Mouse (Mus musculus): ENCODE results near the gene Adh5. TPM values are rescaled to one million over a fixed set of nuclear protein-coding genes. Genes with fewer than 3 reads are reported as not detected.

The Adh5 gene
- total RNA-seq (2015): 114 and 130 TPM in 2 replicates
- total RNA-seq (2017): 125 and 126 TPM in 2 replicates

DNA sequence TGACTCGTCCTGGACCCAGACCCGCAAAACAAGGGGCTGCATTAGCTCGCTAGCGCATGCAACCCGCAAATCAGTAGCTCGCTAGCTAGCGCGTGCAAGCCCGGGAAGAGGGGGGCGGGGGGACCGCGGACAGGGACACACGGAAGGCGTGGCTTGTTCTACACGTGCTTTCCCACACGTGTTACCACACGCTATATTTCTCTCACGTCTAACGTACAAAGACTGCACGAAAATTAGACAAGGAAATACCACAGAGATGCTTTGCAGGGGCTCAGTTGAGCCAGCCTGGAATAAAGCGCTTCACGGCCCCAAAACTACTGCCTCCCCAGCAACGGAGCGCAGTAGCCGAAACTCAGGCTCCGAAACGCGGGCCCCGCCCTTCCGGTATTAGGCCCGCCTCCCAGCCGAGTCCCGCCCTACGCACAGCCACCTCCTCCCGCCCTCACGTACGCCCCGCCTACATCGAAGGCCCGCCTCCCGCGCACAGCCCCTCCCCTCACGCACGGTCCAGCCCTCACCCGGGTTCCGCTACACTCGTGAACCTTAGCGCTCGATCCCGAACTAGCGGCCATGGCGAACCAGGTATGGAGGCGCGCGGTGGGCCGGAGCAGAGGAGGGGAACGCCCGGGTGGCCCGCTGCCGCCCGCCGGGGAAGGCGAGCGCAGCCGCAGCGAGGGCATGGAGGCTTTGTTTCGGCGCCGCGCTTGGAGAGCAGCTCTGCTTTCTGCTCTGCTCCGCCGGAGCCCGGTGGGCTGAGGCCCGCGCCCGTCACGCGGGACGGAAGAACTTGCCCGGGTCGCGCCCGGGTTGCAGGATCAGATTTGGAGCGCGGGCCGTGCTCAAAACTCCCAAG is at the start of gene Adh5:
TSS of gene Adh5 (plus strand) at position 482 of the 853 bp plus-strand sequence.
- ATAC-seq (replicated peaks; ENCODE audit: poor library complexity): peak; percentile 92

DNA sequence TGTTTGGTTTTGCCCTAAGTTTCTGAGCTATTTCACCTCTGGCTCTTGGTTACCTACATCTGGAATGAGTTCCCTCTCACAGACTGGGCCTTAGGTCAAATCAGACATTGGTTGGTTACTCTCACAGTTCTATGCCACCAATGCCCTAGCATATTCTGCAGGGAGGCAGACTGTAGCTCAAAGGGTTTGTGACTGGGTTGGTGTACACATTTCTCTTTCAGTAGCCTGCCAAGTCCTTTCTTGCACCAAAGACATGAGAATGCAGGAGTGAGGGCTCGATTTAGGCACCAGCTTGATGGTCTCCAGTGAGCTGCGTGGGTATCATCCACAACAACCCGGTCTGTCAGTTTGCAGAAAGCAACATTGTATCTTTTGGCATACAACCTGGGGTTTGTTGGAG is 38.0 kb upstream of the Adh5 start:
- no peak for ATAC-seq (replicated peaks; ENCODE audit: poor library complexity)

DNA sequence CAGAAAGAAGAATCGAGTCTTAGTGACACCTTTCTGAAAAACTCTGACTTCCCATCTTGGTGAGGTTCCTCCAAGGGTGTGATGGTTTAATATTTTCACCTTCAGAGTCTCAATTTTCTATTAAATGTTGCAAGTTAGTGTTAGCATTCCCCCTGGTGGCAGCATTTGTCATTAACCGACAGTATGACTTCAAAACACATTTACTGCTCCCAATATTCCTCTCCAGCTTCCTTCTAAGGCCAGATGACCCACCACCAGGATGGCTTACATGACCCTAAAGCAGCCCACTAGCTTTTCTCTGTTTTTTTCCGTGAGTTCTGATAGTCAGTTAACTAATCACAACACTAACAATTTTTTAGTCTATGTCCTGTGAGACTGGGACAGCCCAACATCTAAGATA is 37.6 kb upstream of the Adh5 start:
- ATAC-seq (replicated peaks; ENCODE audit: poor library complexity): peak; percentile 57

DNA sequence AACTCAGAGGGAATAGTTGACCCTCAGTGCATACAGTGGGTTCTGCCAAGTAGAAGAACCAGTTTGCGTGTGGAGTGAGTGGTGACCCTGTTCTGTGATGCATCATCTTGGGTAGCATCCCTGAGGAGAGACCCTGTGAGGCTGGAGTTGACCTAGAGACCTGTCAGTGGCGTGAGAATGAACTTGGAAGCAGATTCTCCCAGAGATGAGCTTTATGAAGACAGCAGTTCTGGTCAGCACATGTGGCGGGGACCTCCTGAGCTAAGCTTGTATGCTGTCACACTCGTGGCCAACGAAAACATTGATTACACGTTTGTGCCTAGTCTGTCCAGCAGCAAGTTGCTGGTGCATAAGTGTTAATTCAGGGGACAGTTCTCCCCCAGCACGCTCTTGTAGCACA is 37.1 kb upstream of the Adh5 start:
- ATAC-seq (replicated peaks; ENCODE audit: poor library complexity): no peak

DNA sequence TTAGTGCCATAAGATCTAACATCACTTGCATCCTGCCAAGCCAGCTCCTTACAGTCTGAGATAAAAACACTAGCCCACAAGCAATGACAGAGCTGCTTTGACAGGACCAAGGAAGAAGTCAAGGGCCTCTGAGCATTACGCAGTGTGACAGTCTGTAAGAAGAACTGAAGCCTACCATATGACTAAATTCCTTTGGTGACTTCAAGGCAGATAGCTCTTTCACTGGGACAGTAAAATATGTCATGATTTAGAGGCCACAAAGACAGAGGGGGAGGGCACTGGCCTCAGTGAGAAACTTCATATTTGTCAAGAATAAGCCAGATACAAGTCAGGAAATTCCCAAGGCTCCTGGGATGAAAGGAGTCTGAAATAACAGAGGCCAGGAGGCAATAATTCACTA is 35.0 kb upstream of the Adh5 start:
- ATAC-seq (replicated peaks; ENCODE audit: poor library complexity): no peak

DNA sequence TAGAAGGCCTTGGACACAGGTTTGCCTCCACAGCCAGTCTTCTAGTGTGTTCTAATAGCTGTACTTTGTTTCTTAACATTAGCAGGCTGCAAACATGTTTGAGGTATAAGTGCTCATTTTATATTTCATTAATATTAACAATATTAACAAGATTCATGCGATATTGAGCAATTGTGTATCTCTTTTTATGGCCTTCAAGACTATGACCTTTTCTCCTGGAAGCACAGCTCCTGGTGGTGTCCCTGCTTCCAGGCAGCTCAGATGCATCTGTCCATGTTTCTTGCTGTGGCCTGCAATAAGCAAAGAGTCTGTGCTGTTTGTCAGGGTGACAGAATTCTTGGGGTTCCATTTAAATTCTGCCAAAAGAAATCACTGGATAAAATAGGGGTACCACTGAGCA is 33.3 kb upstream of the Adh5 start:
- no peak for ATAC-seq (replicated peaks; ENCODE audit: poor library complexity)

DNA sequence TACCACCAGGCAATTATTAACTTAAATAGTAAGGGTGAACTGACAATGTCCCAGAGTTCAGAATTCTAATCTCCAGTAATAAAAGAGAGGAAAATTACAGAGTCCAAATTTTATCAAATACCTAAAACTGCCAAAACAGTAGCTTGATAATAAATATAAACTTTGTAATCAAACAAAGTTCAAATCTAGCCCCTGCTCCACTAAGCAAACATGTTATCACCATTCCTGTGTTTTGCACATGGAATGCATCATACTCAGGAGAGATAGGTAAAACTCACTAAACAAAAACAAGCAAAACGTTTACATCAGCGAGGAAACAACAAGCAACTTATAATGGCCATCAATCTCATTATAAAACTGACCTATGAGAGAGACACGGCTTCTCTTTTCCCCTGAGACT is 32.7 kb upstream of the Adh5 start:
- ATAC-seq (replicated peaks; ENCODE audit: poor library complexity): no peak

DNA sequence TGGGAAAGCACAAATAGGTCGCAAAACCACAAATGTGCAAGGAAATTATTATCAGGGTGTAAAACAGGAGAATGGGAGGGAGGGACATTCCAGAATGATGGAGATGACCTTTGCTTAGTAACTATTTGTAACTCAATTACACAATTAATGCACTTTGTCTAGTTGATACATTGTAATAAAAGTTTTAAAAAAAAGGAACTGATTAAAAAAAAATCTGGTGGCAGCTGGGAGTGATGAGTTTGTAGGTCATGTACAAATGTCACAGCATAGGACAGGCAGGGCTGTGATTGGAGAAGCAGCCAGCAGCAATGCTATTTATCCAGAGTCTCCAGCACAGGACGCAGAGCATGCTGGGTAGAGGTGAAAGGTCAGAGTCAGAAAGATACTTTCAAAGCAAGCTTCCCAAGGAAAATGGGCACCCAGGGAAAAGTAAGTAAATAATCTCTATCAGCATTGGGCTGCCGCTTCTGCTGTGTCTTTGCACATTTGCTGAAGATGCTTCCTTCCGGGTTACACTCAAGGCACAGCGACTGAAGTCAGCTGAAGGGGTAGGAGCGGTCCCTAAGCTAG is 27.7 kb upstream of the Adh5 start, which contains the start of gene Adh4:
TSS of gene Adh4 (plus strand) at position 346 of the 570 bp plus-strand sequence.
- no peak for ATAC-seq (replicated peaks; ENCODE audit: poor library complexity)

DNA sequence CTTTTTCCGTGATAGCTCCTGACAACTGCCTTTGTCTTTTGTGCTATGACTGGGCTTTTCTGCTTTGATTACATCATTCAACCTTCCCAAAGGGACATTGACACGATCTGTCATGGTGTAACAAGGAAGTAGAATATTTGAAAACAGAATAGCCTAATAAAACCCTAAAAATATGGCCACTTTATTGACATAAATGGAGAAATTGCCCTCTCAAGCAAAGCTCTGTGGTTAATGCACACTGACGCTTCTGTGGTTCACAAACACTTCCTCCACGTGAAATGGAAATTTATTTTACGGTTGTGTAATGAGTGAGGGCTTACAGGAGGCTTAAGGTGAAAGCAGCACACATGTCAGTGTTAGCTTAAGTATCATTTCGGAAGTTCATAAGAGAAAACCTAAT is 23.5 kb upstream of the Adh5 start:
- peak; percentile 98 for ATAC-seq (replicated peaks; ENCODE audit: poor library complexity)

DNA sequence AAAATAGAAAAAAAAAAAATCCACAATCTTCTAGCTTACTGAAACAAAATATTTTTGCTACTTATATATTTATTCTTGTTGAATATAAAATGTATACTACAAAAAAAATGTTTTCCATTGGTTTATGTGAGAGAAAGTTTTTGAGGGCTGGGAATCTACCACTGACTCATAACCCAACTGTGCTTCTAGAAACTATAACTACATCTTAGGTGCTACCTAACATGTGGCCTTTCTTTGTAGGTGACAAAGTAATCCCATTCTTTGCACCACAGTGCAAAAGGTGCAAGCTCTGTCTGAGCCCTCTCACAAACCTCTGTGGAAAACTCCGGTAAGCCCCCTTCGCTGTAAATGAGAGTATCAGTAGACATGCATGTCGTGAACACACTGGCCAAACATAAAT is 22.5 kb upstream of the Adh5 start:
- no peak for ATAC-seq (replicated peaks; ENCODE audit: poor library complexity)

DNA sequence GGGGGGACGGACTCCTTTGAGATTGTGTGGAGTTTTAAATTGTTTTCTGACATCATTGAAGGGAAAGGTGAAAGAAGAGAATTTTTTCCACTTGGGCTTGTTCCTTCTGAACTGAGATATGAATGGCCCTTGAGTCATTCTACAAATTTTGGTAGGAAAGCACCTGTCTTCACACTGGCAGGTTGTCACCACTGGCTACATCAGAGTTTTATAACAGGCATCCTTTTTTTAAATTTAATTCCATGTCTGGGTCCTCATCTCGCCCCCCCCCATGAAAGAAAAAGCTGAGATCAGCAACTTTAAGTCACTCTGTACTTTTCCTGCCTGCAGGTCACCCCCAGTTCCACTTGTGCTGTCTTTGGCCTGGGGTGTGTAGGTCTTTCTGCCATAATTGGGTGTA is 19.2 kb upstream of the Adh5 start:
- ATAC-seq (replicated peaks; ENCODE audit: poor library complexity): no peak

DNA sequence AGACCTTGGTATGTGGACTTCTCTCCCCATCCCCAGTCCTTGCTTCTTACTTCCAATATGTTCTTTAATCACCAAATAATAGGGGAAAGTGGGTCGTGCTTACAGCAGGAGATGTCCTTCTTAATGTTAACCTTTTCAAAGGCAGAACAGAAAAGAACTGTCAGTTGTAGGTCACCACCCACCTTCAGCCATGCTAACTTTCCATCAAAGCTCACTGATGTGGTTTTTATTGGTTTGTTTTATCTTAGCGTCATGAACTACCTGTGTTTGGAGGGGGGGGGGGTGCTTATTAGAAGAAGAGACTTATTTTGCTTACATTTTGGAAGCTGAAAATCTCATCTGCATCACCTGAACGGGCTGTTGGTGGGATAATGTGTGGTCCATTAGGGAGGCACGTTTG is 18.6 kb upstream of the Adh5 start:
- no peak for ATAC-seq (replicated peaks; ENCODE audit: poor library complexity)

DNA sequence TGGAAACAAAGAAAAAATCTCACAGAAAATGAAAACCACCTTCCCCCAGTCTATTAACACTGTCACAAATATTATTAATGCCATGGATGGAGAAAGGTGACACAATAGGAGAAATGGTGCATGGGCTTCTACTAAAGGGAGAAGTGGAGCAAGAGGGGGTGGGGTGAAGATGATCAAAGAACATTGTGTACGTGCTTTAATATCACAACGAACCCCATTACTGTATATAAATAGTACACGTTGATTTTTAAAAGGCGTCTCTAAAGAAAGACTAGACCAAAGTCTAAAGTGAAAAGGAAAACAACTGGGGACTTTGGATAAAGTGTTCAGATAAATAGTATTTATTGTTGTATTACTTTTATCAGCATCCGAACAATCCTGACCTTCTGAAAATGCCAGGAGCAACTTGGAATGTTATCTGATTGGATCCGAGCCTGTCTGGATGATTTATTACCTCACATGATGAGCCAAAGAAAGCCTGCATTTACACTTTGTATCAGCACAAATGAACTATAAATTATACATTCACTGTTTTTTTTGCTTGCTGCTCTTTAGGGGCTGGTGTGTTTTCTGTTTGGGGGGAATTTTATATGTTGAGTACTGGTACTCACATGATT is 12.4 kb upstream of the Adh5 start:
- no peak for ATAC-seq (replicated peaks; ENCODE audit: poor library complexity)

DNA sequence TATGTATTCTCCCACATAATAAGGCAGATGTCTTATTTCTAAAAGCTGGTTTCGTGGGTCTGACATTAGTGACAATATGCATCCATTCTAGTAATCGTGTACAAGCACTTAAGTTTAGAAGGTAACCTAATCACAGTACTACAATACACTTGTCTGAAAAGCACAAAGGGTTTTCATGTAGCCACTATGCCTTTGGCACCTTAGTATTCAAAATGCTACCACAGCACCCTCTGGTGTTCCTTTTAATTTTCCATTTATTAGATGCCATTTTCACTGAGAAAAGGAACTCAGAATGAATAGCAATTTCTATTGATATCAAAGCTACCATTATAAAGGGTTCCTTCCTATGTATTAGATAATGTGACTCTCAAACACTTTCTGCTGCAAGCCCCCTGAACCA is 11.1 kb upstream of the Adh5 start:
- ATAC-seq (replicated peaks; ENCODE audit: poor library complexity): peak; percentile 64; the same call in 1 of the 2 replicates

DNA sequence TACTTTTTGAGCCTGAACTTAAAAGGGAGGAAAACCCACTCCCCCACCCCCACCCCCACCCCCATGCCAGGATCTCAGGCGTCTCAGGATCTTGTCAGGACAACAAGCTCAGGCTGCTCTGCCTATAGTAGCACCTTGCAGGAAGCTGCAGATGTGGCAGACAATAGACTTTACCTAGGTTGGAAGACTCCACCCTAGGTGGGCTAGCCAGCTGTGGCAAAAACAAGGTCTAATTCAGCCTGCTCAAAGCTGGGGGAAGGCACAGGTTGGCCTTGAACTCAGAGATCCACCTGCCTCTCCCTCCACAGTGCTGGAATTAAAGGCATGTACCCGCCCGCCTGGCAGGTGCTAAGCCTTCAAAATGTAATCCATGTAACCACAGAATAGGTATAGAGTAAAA is 4.2 kb upstream of the Adh5 start:
- ATAC-seq (replicated peaks; ENCODE audit: poor library complexity): no peak

DNA sequence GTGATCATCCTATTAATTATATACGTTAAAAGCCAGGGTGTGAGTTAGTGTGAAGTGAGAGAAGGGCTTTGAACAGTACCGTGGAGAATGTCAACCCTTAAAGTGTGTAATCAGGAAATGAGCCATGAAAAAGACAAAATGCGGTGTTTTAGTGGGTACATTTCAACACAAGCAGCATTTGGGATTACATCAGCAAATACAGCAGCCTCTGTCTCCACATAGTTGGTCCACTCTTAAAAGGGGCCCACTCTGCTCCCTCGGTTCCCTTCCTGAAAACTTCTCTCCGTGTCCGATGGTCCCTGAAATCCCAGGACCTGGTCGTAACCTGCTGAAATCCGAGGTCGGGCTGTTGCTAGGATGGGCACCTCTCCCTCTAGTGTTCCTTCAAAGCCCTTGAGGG is 690 bp upstream of the Adh5 start:
- peak; percentile 47 for ATAC-seq (replicated peaks; ENCODE audit: poor library complexity)

DNA sequence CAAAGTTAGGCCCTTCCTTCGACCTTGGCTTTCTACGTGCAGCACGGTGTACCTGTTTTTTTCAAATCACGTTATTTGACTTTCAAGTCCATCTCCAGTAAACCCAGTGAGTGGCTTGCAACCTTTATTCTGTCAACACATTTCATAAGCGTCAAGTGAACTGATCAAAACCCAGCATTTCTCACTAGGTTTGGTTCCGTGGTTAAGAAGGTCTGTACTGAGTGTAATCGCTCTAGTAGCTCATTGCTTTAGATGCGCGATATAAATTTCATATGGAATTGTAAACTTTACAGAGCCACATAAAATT is 525 bp downstream of the Adh5 start:
- ATAC-seq (replicated peaks; ENCODE audit: poor library complexity): no peak

DNA sequence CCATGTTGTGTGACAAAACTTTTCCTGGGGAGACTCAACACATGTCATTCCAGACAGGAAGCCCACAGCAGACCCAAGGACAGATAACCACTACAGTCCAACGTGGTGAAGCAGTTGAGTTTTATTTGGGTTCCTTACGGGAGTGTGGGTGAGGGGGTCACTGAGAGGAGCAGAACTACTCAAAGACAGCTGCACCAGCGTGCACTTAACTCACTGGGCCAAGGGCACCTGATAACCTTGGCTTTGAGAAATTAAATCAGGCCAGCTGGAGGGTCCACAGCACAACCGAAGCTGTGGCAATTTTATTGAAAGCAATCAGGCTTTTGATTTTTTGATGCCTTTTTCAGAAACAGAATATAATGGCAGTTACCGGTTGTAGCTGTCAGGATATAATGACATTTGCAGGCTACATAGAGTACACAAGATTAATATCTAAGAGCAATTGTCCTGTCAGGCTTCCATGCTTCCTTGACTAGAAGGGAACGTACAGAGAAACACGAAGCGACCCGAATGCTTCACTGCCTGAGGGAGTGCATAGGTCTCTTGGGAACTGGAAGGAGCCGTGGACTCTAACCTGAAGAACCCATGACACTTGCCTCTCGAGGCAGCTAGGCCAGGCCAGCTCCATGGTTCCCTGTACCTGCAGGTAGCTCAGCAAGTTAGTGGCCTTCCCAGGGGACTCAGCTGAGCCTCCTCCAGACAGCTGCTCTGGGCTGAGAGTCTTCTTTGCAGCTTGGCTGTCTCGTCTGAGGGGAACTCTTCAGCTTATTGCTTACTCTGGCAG is 5.4 kb downstream of the Adh5 start:
- no peak for ATAC-seq (replicated peaks; ENCODE audit: poor library complexity)

DNA sequence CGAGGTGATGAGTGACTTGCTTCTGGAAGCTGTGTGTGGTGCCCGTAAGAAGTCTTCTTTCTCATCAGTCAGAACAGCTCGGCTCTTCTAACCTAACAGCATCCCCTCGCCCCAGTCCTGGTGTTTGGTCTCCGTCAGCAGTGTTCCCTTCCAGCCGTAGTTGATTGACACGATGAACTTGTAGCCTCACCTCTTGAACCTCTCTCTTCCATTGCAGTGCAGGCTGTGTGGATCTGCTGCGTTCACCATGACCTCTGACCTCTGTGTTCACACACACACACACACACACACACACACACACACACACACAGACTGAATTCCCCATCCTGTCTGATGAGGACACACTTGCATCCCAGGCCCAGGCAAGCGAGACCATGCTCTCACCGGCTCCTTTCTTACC is 9.3 kb downstream of the Adh5 start:
- no peak for ATAC-seq (replicated peaks; ENCODE audit: poor library complexity)

DNA sequence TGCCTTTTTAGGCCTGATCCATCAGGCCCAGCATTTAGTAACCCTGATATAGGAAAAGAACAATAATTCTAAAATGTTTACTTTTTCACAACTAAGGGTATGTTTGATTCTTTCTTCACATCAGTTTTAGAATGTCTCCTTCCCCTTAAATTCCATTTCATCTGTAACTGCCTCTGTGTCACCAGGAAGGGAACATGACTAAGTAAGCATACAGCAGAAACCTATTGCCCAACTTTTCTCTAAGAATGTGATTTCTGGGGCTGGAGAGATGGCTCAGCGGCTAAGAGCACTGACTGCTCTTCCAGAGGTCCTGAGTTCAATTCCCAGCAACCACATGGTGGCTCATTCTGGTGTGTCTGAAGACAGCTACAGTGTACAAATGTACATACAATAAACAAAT is 11.3 kb downstream of the Adh5 start:
- no peak for ATAC-seq (replicated peaks; ENCODE audit: poor library complexity)

DNA sequence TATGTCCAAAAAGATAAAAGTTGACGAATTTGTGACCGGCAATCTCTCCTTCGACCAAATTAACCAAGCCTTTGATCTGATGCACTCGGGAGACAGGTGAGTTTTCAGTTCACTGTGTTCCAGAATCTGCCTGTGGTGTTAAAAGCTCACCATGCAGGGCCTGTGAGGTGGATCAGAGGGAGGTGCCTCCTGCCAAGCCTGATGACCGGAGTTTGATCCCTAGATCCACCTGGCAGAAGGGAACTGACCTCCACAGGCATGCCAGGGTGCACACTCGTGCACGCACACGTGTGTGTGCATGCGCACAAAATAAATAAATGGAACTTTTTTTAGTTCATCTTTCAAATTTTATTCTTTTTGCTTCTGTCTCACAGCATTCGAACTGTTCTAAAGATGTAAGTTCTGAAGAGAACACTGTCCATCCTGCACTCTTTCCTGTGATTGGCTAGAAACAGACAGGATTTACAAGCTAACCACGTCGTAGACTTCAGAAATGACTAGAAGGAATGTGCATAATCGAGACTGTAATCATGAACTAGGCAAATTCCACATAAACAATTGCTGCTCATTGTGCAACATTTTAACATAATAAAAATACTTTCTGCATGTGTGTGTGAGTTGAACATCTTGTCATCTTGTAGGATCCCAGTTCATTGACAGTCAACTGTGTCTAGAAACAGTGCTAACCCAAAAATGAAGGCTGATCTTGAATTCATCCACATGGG is 12.0 kb downstream of the Adh5 start:
- ATAC-seq (replicated peaks; ENCODE audit: poor library complexity): no peak
